Mouse (Mus musculus) ES-E14 (cell line): ENCODE results near the gene Smoc1.

Experiments used
- CHD2 ChIP-seq: IDR thresholded peaks from 2 replicates; pipeline ENCODE4 v1.6.1; 2014; ENCODE audit warnings: mild to moderate bottlenecking, low read depth, low read length, inconsistent platforms
- MAFK ChIP-seq: IDR thresholded peaks from 2 replicates; pipeline ENCODE4 v1.6.1; 2014; ENCODE audit warnings: mild to moderate bottlenecking, low read depth, low read length, inconsistent platforms; ENCODE audit not compliant: insufficient read depth
- ZC3H11A ChIP-seq: IDR thresholded peaks from 2 replicates; pipeline ENCODE4 v1.6.1; 2012; ENCODE audit warnings: low read depth, mild to moderate bottlenecking, inconsistent platforms, low read length, borderline replicate concordance

- TF ChIP-seq ZC3H11A: no peak
- no peak for TF ChIP-seq CHD2
- TF ChIP-seq MAFK: no peak
Observed at GRCm38 (mm10) chr12:81018516-81019279, 7.9 kb upstream of the Smoc1 start.
